Mouse (Mus musculus) fat pad, adult 2 months (tissue): ENCODE data around the gene Lpin3.

Source experiments
- DNase-seq: peaks from one replicate; pipeline ENCODE4 v3.0.0-alpha.2; 2011; ENCODE audit warnings: low read depth, low spot score; ENCODE audit errors: extremely low read depth

Gene Lpin3

GRCm38 (mm10) chr2:160932325-160932724 lies 51.9 kb downstream of the Lpin3 start:
- DNase-seq: no peak

DNA sequence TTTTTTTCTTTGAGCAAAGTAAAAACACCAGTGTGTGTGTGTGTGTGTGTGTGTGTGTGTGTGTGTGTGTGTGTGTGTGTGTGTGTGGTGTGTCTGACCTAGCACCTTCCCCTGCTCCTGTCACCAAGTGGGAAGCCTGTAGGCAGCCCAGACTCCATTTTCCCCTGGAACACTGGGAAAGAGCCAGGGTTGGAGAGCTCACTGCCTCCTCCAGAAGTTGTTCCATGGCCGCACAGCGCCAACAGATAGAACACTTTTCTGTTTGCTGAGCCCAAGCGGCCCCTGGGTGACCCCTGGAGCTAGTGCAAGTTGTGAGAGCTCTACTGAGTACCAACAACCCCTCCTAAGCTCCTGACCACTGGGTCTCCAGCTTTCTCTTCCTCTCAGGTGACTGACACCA lies 52.5 kb downstream of the Lpin3 start:
- DNase-seq: no peak

- DNase-seq: no peak
These were observed 53.4 kb downstream of the Lpin3 start for GRCm38 (mm10) chr2:160933890-160934289.

GRCm38 (mm10) chr2:160934451-160934850 lies 54.0 kb downstream of the Lpin3 start:
- no peak for DNase-seq

GRCm38 (mm10) chr2:160940930-160941709 lies 60.6 kb downstream of the Lpin3 start:
- no peak for DNase-seq

GRCm38 (mm10) chr2:160942443-160942842 lies 62.0 kb downstream of the Lpin3 start:
- no peak for DNase-seq

DNA sequence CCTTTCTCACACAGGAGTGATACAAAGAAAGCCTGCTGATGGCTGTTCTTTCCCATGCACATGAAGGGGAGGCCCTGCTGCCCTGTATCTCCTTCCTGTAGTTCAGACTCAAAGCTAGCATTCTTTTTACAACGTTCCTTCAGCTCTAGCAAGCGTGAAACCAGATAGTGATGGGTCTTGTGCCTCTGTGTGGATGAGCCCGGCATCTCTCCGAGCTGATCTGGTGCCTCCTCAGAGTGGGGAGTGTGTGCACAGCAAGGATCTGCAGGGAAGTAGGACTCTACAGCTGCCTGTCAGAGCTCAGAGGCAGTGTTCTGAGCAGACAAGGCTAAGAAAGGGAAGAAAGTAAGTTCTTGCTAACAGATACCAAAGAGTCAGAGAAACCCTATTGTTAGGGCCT lies 71.1 kb downstream of the Lpin3 start:
- no peak for DNase-seq

- no peak for DNase-seq
These were observed 72.8 kb downstream of the Lpin3 start for GRCm38 (mm10) chr2:160953131-160953873.

- DNase-seq: no peak
These were observed 74.1 kb downstream of the Lpin3 start for GRCm38 (mm10) chr2:160954541-160954940.

DNA sequence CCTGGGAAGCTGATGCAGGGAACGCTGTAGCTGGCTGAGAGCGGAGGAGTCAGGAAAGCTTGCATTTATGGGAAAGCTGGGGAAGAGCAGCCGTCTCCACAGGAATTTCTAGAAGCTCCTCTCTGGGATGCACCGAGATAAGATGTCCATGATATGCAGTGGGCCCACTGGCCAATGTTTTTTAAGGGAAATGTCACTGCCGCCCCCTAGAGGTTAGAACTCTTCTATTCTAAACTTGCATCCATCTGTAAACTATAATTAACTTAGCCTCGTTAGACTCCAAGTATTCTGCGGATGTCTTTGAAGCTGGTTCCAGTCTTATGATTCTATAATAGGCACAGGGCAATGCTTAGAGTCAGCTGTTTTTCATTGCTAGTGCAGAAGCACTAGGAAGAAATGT lies 74.9 kb downstream of the Lpin3 start:
- no peak for DNase-seq
